Mouse (Mus musculus) neural tube, embryonic 11.5 days (tissue): ENCODE measurements around the gene Phospho1. TPM values are rescaled to one million over a fixed set of nuclear protein-coding genes. Genes with fewer than 3 reads are reported as not detected.

Source experiments
- ATAC-seq: fragments of 200-750 bp; cut with Nextera tagmentation; 2 replicates; pipeline ENCODE4 v1.8.0; 2017; ENCODE audit warnings: moderate number of reproducible peaks, mild to moderate bottlenecking, moderate TSS enrichment, moderate library complexity; ENCODE audit not compliant: insufficient read depth, low FRiP score, low TSS enrichment
- DNase-seq: peaks from one replicate; pipeline ENCODE4 v3.0.0-alpha.2; 2015; ENCODE audit warnings: low spot score
- H3K27ac ChIP-seq: fragments of 300-500 bp; sonication (generic); 2 replicates; pipeline ENCODE4 v1.5.1; 2014; ENCODE audit warnings: low read depth, mild to moderate bottlenecking, low read length
- H3K27me3 ChIP-seq: fragments of 300-500 bp; sonication (generic); 2 replicates; pipeline ENCODE4 v1.6.1; 2014; ENCODE audit warnings: mild to moderate bottlenecking, low read length, mixed read lengths; ENCODE audit not compliant: control insufficient read depth, insufficient read depth
- H3K36me3 ChIP-seq: fragments of 300-500 bp; sonication (generic); 2 replicates; pipeline ENCODE4 v1.6.1; 2014; ENCODE audit warnings: mild to moderate bottlenecking, low read length, moderate library complexity, mixed read lengths; ENCODE audit not compliant: control insufficient read depth, insufficient read depth
- H3K4me1 ChIP-seq: fragments of 300-500 bp; sonication (generic); 2 replicates; pipeline ENCODE4 v1.6.1; 2014; ENCODE audit warnings: low read length, mixed read lengths; ENCODE audit not compliant: control insufficient read depth, insufficient read depth
- H3K4me2 ChIP-seq: fragments of 300-500 bp; sonication (generic); 2 replicates; pipeline ENCODE4 v1.6.1; 2014; ENCODE audit warnings: low read depth, mild to moderate bottlenecking, moderate library complexity
- H3K4me3 ChIP-seq: fragments of 300-500 bp; sonication (generic); 2 replicates; pipeline ENCODE4 v1.5.1; 2014; ENCODE audit warnings: low read depth, low read length
- H3K9ac ChIP-seq: fragments of 300-500 bp; sonication (generic); 2 replicates; pipeline ENCODE4 v1.6.1; 2014; ENCODE audit warnings: mild to moderate bottlenecking, low read length
- H3K9me3 ChIP-seq: fragments of 300-500 bp; sonication (generic); 2 replicates; pipeline ENCODE4 v1.6.1; 2016; ENCODE audit warnings: low read length; ENCODE audit not compliant: control insufficient read depth
- WGBS: fragments of 180-500 bp; shearing (Covaris S2); extraction: QIAGEN DNeasy Blood & Tissue Kit; methylation state at CpG from one replicate; pipeline ENCODE4 v1.1.7; 2014; 5-methylcytosine and 5-hydroxymethylcytosine counted together
- polyA plus RNA-seq: library from polyadenylated mRNA; unstranded; fragments of >200 nt; fragmentation: Nextera tagmentation; extraction: Ambion mirVana; gene quantifications from 2 replicates; pipeline ENCODE4 v1.2.1, GENCODE M21; 2014

Phospho1 gene
- polyA plus RNA-seq, 1 experiment from 2014 or later = not detected

DNA sequence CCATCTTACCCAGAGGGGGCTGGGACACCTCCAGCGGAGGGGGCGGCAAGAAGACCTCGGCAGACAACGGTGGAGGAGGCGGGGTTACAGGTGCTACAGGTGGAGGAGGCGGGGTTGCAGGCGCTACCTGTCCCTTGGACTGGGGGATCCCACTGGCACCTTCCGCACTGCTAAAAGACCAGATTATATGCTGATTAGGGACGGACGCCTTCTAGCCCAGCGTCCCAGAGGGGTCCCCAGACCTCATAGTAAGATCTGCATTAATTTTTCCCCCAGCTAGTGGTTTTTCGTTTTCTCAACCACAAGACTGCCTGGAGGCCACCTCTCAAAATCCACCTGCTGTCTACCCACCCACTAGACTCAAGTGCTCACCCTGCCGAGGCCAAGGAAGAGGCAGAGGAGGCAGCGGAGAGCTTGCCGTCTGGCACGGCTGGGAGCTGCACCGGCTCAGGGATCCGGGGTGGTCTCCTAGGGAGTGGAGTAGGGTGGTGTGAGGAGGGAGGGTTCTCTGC lies 9.4 kb downstream of the Phospho1 start:
- H3K4me3 ChIP-seq = no peak overlapping the region
- WGBS = 4% methylated on average over 18 of the region's 18 CpGs
- H3K27ac ChIP-seq = no peak overlapping the region
- H3K36me3 ChIP-seq = no peaks in the 10 kb centered on the region
- ATAC-seq (no peak), DNase-seq (no peak)
- H3K9ac ChIP-seq = no peak overlapping the region
- H3K4me2 ChIP-seq = no peak overlapping the region
- H3K4me1 ChIP-seq = peaks cover 4% of the 10 kb centered on the region
- H3K27me3 ChIP-seq = peaks cover 76% of the 10 kb centered on the region
- H3K9me3 ChIP-seq = no peaks in the 10 kb centered on the region

DNA sequence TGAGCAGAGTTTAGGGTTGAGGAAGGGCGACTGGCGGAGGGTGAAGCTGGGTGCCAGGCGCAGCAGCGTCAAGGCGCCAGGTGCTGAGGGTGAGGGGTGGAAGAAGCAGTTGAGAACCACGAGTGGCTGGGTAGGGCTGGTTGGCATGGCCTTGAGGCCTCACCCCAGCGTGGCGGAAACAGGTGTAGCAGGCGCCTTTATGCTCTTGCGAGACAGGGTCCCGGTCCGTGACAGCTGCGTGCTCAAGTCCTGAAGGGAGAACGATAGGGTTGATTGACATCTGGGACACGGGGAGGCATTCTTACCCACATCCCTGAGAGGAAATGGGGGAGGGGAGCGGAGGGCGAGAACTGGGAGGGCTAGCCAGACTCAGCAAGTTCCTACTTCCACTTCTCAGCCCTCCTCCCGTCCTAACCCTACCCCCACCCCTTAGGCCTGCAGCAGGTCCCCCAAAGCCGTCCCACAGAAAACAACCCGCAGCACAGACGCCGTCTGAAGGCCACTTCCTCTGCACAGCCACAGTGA lies 9.9 kb downstream of the Phospho1 start:
- peaks cover 71% of the 10 kb centered on the region for H3K27me3 ChIP-seq
- DNase-seq (no peak), ATAC-seq (no peak)
- no peak overlapping the region for H3K4me3 ChIP-seq
- no peaks in the 10 kb centered on the region for H3K9me3 ChIP-seq
- H3K4me1 ChIP-seq = peaks cover 4% of the 10 kb centered on the region
- no peak overlapping the region for H3K27ac ChIP-seq
- 7% methylated on average over 22 of the region's 22 CpGs for WGBS
- H3K36me3 ChIP-seq = no peaks in the 10 kb centered on the region
- no peak overlapping the region for H3K4me2 ChIP-seq
- H3K9ac ChIP-seq = no peak overlapping the region

DNA sequence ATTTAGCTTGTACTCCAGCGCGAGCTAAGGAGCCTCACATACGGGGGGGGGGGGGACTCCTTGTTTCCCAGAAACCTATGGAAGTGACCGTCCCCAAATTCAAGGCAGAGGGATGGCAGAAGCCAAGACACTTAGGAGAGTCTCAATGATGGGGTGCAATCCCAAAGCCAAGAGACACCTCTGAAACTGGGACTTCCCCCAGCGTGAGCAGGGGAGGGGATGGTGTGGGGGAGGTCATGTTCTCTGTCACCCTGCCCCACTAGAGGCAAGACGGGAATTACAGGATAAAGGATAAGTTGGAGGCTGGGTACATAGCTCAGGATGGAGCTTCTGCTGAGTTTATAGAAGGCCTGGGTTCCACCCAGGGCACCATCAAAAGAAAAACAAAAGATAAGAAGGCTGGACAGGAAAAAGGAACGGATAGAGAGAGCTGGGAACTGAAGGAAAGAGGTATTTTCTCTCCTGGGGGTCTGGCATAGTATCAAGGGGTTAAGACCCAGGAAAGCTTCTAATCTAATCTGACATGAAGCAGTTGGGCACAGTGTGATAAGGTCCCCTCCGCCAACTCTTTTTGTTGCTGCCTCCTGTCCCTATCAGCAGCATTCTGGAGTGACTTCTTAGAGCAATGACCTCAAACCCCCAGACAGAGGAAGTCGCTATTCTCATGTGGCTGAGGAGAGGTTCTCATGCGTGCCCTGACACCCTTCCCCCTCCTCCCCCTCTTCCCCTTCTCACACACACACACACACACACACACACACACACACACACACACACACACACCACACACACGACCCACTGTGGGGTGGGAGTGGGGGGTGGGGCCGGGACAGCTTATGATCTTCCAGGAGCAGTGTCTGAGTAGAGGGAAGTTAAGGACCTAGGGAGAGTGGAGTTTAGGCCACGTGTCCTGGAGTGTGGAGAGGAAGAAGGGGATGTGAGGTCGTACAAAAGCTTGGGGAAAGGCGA lies 10.7 kb downstream of the Phospho1 start:
- Histone ChIP-seq H3K4me2 (no peak overlapping the region), H3K9me3 (no peaks in the 10 kb centered on the region), H3K27me3 (peaks cover 62% of the 10 kb centered on the region), H3K4me1 (peaks cover 4% of the 10 kb centered on the region), H3K9ac (no peak overlapping the region), H3K36me3 (no peaks in the 10 kb centered on the region), H3K27ac (no peak overlapping the region), H3K4me3 (no peak overlapping the region)
- DNase-seq = no peak
- ATAC-seq = no peak
- WGBS = 25% methylated on average over 15 of the region's 15 CpGs

DNA sequence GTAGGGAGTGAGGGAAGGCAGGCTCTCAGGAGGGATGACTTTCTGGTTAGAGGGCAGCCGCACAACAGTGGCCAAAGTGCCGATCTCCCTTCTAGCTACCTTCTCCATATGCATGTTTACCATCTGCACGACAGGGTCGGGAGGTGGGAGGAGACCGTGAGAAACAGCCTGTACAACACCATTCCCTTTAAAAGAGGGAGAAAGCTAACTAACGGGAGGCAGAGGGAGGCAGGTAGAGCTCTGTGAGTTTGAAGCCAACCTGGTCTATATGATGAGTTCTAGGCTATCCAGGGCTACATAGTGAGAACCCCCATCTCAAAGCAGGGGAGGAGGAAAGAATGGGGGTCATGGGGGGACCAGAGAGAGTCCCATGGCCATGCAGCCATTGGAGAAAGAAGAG lies 11.5 kb downstream of the Phospho1 start:
- no peaks in the 10 kb centered on the region for H3K9me3 ChIP-seq
- H3K27me3 ChIP-seq = peaks cover 54% of the 10 kb centered on the region
- H3K4me3 ChIP-seq = no peak overlapping the region
- DNase-seq = no peak
- no peak overlapping the region for H3K4me2 ChIP-seq
- no peak overlapping the region for H3K27ac ChIP-seq
- no peak for ATAC-seq
- WGBS = 44% methylated on average over 6 of the region's 6 CpGs
- peaks cover 3% of the 10 kb centered on the region for H3K4me1 ChIP-seq
- H3K9ac ChIP-seq = no peak overlapping the region
- H3K36me3 ChIP-seq = no peaks in the 10 kb centered on the region

DNA sequence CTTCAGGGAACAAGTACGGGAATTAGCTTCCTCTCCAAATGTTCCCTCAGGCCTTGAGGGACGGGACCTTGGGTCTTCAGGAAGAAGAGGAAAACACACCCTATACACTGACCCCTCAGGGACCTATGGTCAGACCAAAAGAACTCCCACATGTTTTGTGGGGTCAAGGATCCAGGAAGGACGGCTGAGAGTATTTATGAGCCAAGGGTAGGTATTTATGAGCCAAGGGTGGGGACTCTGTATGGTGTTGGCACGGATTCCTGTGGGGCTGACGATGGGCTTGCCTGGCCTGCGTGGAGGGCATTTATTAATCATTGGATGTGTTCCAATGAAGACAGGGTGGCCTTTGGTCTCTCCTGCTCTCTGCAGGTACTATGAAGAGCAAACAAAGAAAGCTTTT lies 12.1 kb downstream of the Phospho1 start:
- Histone ChIP-seq H3K9me3 (no peaks in the 10 kb centered on the region), H3K27ac (no peak overlapping the region), H3K4me3 (no peak overlapping the region), H3K27me3 (peaks cover 48% of the 10 kb centered on the region), H3K4me2 (no peak overlapping the region), H3K36me3 (no peaks in the 10 kb centered on the region), H3K4me1 (no peaks in the 10 kb centered on the region; the same call in 1 of the 2 replicates), H3K9ac (no peak overlapping the region)
- 71% methylated on average over 6 of the region's 6 CpGs for WGBS
- ATAC-seq (no peak), DNase-seq (no peak)

DNA sequence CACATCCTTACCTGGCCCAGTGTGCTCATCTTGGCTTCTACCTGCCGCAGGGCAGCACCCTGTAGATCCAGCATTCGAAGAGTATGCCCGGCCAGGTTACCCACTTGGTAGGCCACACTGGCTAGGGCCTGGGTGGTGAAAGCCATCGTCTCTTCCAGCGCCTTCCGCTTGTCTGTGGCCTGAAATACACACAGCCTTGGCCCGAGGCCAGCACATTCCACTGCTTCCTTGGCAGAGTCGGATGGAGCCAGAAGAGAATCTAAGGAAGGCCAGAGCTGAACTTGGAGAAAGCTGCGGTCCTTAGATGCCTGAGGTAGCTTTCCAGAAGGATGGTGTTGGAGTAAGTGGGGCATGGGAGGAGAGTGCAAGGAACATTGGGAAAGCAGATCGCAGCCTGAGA lies 12.8 kb downstream of the Phospho1 start, which contains the start of gene Gngt2:
Gene Gngt2, plus strand, starts transcription at position 158 of the 400 bp plus-strand sequence.
- H3K4me1 ChIP-seq = no peaks in the 10 kb centered on the region; the same call in 1 of the 2 replicates

DNA sequence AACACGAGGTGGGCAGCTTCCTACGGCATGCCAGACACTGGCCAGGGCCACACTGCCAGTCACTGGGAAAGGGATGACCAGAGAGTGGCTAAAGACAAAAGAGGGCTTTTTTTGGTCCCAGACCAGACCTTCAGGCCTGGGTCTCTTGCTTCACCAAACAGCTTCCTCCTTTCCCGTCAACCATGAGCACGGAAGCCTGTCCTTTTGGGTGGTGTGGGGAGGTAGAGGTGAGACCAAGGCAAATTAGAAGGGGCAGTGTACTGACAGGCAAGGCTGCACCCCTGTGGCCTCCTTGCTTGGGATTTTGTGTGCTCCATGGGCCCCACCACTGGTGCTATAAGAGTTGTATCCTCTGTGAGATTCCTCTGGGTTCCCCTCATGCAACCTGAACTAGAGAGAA lies 14.3 kb downstream of the Phospho1 start:
- Histone ChIP-seq H3K27ac (no peak overlapping the region), H3K4me3 (no peak overlapping the region), H3K36me3 (no peaks in the 10 kb centered on the region), H3K27me3 (peaks cover 27% of the 10 kb centered on the region), H3K4me2 (no peak overlapping the region), H3K4me1 (no peaks in the 10 kb centered on the region; the same call in 1 of the 2 replicates), H3K9ac (no peak overlapping the region), H3K9me3 (no peaks in the 10 kb centered on the region)
- WGBS = 85% methylated on average over 4 of the region's 4 CpGs
- no peak for DNase-seq
- no peak for ATAC-seq

More for the DNA sequence above, 12.8 kb downstream of the Phospho1 start, which contains the start of gene Gngt2:
- Histone ChIP-seq H3K9ac (no peak within 1 kb of the TSS), H3K4me2 (no peak within 1 kb of the TSS), H3K36me3 (no peaks in the 10 kb centered on the region), H3K9me3 (no peaks in the 10 kb centered on the region), H3K27ac (no peak within 1 kb of the TSS), H3K4me3 (no peak within 1 kb of the TSS), H3K27me3 (peaks cover 42% of the 10 kb centered on the region)
- DNase-seq (no peak), ATAC-seq (no peak)
- WGBS = 86% methylated on average over 10 of the region's 10 CpGs

DNA sequence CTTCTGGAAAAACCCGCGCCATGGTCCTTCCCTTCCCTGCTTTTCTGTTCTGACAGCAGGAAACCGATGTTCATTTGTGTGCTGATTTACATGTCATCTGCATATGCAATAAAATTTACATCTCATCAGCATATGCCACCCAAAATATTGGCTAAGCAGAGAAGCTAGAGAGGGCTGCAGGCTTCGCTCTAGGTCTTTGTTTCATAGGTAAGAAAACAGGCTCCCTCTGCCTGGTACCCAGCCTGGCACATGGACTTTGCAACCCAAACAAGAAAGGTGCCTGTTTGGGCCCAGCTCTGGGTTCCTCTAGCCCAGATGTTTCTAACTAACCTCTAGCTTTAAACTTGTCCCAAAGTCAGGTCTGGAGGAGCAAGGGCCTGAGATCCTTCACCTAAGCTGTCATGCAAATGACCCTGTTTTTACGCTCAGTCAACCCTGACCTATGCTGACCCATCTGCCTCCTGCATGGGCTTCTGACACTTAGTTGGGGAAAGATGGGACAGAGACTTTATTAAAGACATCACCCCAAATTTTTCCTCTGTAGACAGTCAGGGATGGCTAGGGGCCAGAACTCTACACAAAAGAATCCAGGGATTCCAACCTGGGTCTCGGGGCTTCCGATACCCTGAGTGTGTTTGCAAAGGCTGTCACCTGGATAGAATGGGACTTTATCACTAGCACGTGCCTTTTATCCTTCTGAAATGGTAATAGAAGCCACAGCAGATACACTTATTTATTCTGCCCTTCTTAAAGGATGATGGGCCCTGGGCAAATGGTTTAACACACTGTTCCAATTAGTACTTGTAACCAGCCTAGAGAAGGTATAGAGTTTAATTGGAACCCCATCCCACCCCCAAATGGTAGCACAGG lies 14.9 kb downstream of the Phospho1 start:
- H3K4me1 ChIP-seq = no peaks in the 10 kb centered on the region
- no peak overlapping the region for H3K27ac ChIP-seq
- no peak overlapping the region for H3K9ac ChIP-seq
- H3K4me2 ChIP-seq = no peak overlapping the region
- H3K4me3 ChIP-seq = no peak overlapping the region
- no peaks in the 10 kb centered on the region for H3K36me3 ChIP-seq
- H3K27me3 ChIP-seq = peaks cover 20% of the 10 kb centered on the region
- H3K9me3 ChIP-seq = no peaks in the 10 kb centered on the region
- 79% methylated on average over 8 of the region's 8 CpGs for WGBS
- ATAC-seq (no peak), DNase-seq (no peak)
